Mouse (Mus musculus): ENCODE data around the gene Npb. TPM values are rescaled to one million over a fixed set of nuclear protein-coding genes. Genes with fewer than 3 reads are reported as not detected.

Gene Npb
- total and polyA plus RNA-seq, 2 experiments from 2014 or later, result 1.3 TPM; not detected in 1

- Histone ChIP-seq H3K4me2 (ENCODE audit: low read depth, low read length, poor library complexity, severe bottlenecking) (peak within 1 kb of the TSS; percentile 84), H3K9ac (replicated peaks; ENCODE audit: low read length, poor library complexity, severe bottlenecking) (peak within 1 kb of the TSS; percentile 97), H3K27ac (ENCODE audit: low read depth, low read length) (peak within 1 kb of the TSS; percentile 90), H3K36me3 (ENCODE audit: insufficient read depth, low read length) (peaks cover 34% of the 10 kb centered on the region), H3K4me1 (ENCODE audit: insufficient read depth, low read length) (peaks cover 12% of the 10 kb centered on the region), H3K4me3 (ENCODE audit: low read depth, low read length) (peak within 1 kb of the TSS; percentile 99), H3K9me3 (ENCODE audit: low read length) (no peaks in the 10 kb centered on the region), H3K27me3 (ENCODE audit: insufficient read depth, low read length) (no peaks in the 10 kb centered on the region)
- under 1% methylated on average over 74 of the region's 88 CpGs for WGBS
- DNase-seq (ENCODE audit: low spot score) (peak; percentile 97), ATAC-seq (ENCODE audit: low FRiP score) (peak; percentile 96)
- TF ChIP-seq CTCF (IDR thresholded peaks at IDR 0.05), result no peak
Observed at GRCm38 (mm10) chr11:120598283-120598989, 9.8 kb upstream of the Npb start, which contains the start of the genes Alyref and Anapc11. Alyref (minus strand) TSS chr11:120598365. Anapc11 (plus strand) TSS chr11:120598421.

- Histone ChIP-seq H3K4me2 (ENCODE audit: low read depth, low read length, poor library complexity, severe bottlenecking) (peak overlapping the region; percentile 84), H3K4me3 (ENCODE audit: low read depth, low read length) (peak overlapping the region; percentile 99), H3K27me3 (ENCODE audit: insufficient read depth, low read length) (no peaks in the 10 kb centered on the region), H3K9me3 (ENCODE audit: low read length) (no peaks in the 10 kb centered on the region), H3K36me3 (ENCODE audit: insufficient read depth, low read length) (peaks cover 32% of the 10 kb centered on the region), H3K27ac (ENCODE audit: low read depth, low read length) (peak overlapping the region; percentile 67; the same call in 1 of the 2 replicates), H3K4me1 (ENCODE audit: insufficient read depth, low read length) (peaks cover 12% of the 10 kb centered on the region), H3K9ac (replicated peaks; ENCODE audit: low read length, poor library complexity, severe bottlenecking) (peak overlapping the region; percentile 97)
- no peak for ATAC-seq (ENCODE audit: low FRiP score)
- WGBS, result 49% methylated on average over 17 of the region's 17 CpGs
- TF ChIP-seq CTCF (IDR thresholded peaks at IDR 0.05), result no peak
- DNase-seq (ENCODE audit: low spot score), result no peak
Observed at GRCm38 (mm10) chr11:120598990-120599549, 9.2 kb upstream of the Npb start.

- H3K4me3 ChIP-seq (ENCODE audit: low read depth, low read length), result no peak overlapping the region
- DNase-seq (ENCODE audit: low spot score), result no peak
- peaks cover 34% of the 10 kb centered on the region for H3K36me3 ChIP-seq (ENCODE audit: insufficient read depth, low read length)
- H3K9ac ChIP-seq (replicated peaks; ENCODE audit: low read length, poor library complexity, severe bottlenecking), result no peak overlapping the region
- no peak overlapping the region for H3K27ac ChIP-seq (ENCODE audit: low read depth, low read length)
- no peak for TF ChIP-seq CTCF (IDR thresholded peaks at IDR 0.05)
- H3K4me1 ChIP-seq (ENCODE audit: insufficient read depth, low read length), result peaks cover 12% of the 10 kb centered on the region
- no peak for ATAC-seq (ENCODE audit: low FRiP score)
- WGBS, result 98% methylated on average over 3 of the region's 3 CpGs
- no peak overlapping the region for H3K4me2 ChIP-seq (ENCODE audit: low read depth, low read length, poor library complexity, severe bottlenecking)
- no peaks in the 10 kb centered on the region for H3K9me3 ChIP-seq (ENCODE audit: low read length)
- no peaks in the 10 kb centered on the region for H3K27me3 ChIP-seq (ENCODE audit: insufficient read depth, low read length)
Observed at GRCm38 (mm10) chr11:120600716-120601115, 7.6 kb upstream of the Npb start.

- Histone ChIP-seq H3K9ac (replicated peaks; ENCODE audit: low read length, poor library complexity, severe bottlenecking) (no peak overlapping the region), H3K27ac (ENCODE audit: low read depth, low read length) (no peak overlapping the region), H3K36me3 (ENCODE audit: insufficient read depth, low read length) (peaks cover 39% of the 10 kb centered on the region), H3K4me1 (ENCODE audit: insufficient read depth, low read length) (peaks cover 6% of the 10 kb centered on the region), H3K4me2 (ENCODE audit: low read depth, low read length, poor library complexity, severe bottlenecking) (no peak overlapping the region), H3K27me3 (ENCODE audit: insufficient read depth, low read length) (no peaks in the 10 kb centered on the region), H3K4me3 (ENCODE audit: low read depth, low read length) (no peak overlapping the region), H3K9me3 (ENCODE audit: low read length) (no peaks in the 10 kb centered on the region)
- DNase-seq (ENCODE audit: low spot score) (no peak), ATAC-seq (ENCODE audit: low FRiP score) (no peak)
- no peak for TF ChIP-seq CTCF (IDR thresholded peaks at IDR 0.05)
- 79% methylated on average over 2 of the region's 2 CpGs for WGBS
Observed at GRCm38 (mm10) chr11:120603545-120603944, 4.7 kb upstream of the Npb start.

GRCm38 (mm10) chr11:120605667-120606066, 2.6 kb upstream of the Npb start:
- no peak for ATAC-seq (ENCODE audit: low FRiP score)
- WGBS, result 86% methylated on average over 7 of the region's 7 CpGs
- DNase-seq (ENCODE audit: low spot score), result no peak
- H3K4me3 ChIP-seq (ENCODE audit: low read depth, low read length), result no peak overlapping the region
- no peaks in the 10 kb centered on the region for H3K4me1 ChIP-seq (ENCODE audit: insufficient read depth, low read length)
- no peak for TF ChIP-seq CTCF (IDR thresholded peaks at IDR 0.05)
- no peak overlapping the region for H3K4me2 ChIP-seq (ENCODE audit: low read depth, low read length, poor library complexity, severe bottlenecking)
- H3K9ac ChIP-seq (replicated peaks; ENCODE audit: low read length, poor library complexity, severe bottlenecking), result no peak overlapping the region
- no peaks in the 10 kb centered on the region for H3K9me3 ChIP-seq (ENCODE audit: low read length)
- peaks cover 46% of the 10 kb centered on the region for H3K36me3 ChIP-seq (ENCODE audit: insufficient read depth, low read length)
- H3K27me3 ChIP-seq (ENCODE audit: insufficient read depth, low read length), result no peaks in the 10 kb centered on the region
- no peak overlapping the region for H3K27ac ChIP-seq (ENCODE audit: low read depth, low read length)

- H3K9ac ChIP-seq (replicated peaks; ENCODE audit: low read length, poor library complexity, severe bottlenecking), result no peak overlapping the region
- DNase-seq (ENCODE audit: low spot score), result no peak
- H3K36me3 ChIP-seq (ENCODE audit: insufficient read depth, low read length), result peaks cover 57% of the 10 kb centered on the region
- H3K4me2 ChIP-seq (ENCODE audit: low read depth, low read length, poor library complexity, severe bottlenecking), result no peak overlapping the region
- no peaks in the 10 kb centered on the region for H3K27me3 ChIP-seq (ENCODE audit: insufficient read depth, low read length)
- H3K9me3 ChIP-seq (ENCODE audit: low read length), result no peaks in the 10 kb centered on the region
- no peak overlapping the region for H3K4me3 ChIP-seq (ENCODE audit: low read depth, low read length)
- no peaks in the 10 kb centered on the region for H3K4me1 ChIP-seq (ENCODE audit: insufficient read depth, low read length)
- no peak overlapping the region for H3K27ac ChIP-seq (ENCODE audit: low read depth, low read length)
- WGBS, result 76% methylated on average over 4 of the region's 4 CpGs
- no peak for ATAC-seq (ENCODE audit: low FRiP score)
- no peak for TF ChIP-seq CTCF (IDR thresholded peaks at IDR 0.05)
Observed at GRCm38 (mm10) chr11:120606764-120607163, 1.5 kb upstream of the Npb start.
